Mouse (Mus musculus): ENCODE data around the gene Dusp3.

DNA sequence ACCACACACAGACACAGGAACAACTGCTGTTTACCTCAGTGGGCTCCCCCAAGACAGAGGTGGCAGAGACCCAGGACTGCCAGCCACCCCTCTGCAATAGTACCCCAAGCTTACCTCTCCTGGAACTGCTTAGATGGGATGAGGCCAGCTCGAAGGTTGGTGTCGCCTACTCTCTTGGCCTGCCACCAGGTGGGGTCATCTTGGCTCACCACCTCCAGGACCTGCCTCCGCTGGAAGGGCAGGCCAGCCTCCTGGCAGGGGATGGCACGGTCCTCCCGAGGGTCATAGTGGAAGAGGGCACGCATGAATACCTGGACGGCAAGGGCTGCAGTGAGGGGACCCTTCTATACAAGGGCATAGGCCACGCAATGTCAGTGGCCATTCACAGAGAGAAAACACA, 26.4 kb upstream of the Dusp3 start:
- TF ChIP-seq CTCF (IDR thresholded peaks at IDR 0.05; ENCODE audit: control insufficient read depth, insufficient read depth, insufficient read length) (no peak), USF1 (IDR thresholded peaks at IDR 0.05; ENCODE audit: low read depth) (no peak), MAX (IDR thresholded peaks at IDR 0.05) (no peak), MYOD1 (IDR thresholded peaks at IDR 0.05; ENCODE audit: control insufficient read depth, insufficient read length, low read depth) (no peak), MYOG (IDR thresholded peaks at IDR 0.05; ENCODE audit: control insufficient read depth, extremely low read depth, insufficient read length) (no peak)
